Mouse (Mus musculus) mouse embryonic stem cell (cell line): Measurements from ENCODE around the gene Ndufb5.
"Not testable (repeated sequence)": the region's sequence is repeated elsewhere in the genome, so short reads cannot be mapped to it uniquely, and the experiment has no call there.

Experiments used
- in situ Hi-C, 2 experiments: fragments of 300-500 bp; cut with MboI; formaldehyde crosslinking; loops; 1 replicate in 1 of 2; 3 replicates in 1 of 2; pipeline ENCODE4 v1.14.3; 2019 to 2020; ENCODE audit warnings: low sequenced_read_pairs in 2 of 2, low pct_unique_long_range_greater_than_20kb in 1 of 2, mixed read lengths in 1 of 2; ENCODE audit not compliant: unreplicated experiment in 1 of 2

Ndufb5 gene

DNA sequence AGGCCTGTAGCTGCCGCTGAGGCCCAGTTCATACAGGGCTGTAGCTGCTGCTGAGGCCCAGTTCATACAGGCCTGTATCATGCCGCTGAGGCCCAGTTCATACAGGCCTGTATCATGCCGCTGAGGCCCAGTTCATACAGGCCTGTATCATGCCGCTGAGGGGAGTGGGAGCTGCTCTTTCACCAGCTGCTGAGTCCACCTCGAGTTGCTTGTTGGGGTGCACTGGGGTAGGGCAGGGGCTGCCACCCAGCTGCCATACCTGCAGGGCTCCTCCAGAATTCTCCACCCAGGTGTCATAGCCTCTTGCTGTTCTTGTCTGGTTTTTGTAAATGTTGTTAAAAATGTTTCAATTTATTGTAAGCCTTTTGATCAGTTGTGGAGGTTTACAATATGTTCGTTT lies 19.4 kb upstream of the Ndufb5 start:
- in situ Hi-C loops = not testable (repeated sequence)

DNA sequence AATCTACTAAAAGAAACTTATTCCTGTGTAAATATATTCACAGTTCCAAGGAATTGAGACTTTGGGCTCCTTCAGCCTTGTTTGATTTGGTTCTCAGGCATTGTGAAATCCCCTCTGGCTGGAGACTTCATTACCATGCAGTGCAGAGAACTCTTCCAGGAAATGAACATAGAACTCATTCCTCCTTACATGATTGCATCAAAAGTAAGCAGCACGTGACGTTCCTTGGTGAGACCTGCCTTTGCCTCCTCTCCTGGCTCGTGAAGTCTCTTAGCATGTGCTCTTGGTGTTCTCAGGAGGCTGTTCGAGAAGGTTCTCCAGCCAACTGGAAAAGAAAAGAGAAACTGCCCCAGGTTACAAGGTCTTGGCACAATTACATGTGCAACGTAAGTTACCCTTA lies 18.5 kb upstream of the Ndufb5 start:
- in situ Hi-C loops = no loop called here

DNA sequence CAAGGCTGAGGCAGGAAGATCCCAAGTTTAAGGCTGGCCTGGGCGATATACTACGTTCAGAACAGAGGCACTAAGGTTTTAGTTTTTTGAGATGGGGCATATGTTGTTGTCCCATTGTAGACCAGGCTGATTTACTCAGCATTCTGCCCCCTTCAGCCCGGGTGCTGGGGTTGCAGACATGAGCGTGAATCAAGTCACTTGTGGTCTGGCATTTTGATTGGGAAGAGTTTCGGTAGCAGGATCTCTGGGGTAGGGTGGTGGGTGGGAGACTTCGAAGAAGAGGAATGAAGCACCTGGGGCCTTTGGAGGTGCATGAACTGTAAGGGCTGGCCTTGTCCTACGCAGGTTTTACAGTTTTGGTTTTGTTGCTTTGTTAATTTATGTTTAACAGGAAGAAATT lies 12.6 kb upstream of the Ndufb5 start:
- in situ Hi-C loops = no loop called here

DNA sequence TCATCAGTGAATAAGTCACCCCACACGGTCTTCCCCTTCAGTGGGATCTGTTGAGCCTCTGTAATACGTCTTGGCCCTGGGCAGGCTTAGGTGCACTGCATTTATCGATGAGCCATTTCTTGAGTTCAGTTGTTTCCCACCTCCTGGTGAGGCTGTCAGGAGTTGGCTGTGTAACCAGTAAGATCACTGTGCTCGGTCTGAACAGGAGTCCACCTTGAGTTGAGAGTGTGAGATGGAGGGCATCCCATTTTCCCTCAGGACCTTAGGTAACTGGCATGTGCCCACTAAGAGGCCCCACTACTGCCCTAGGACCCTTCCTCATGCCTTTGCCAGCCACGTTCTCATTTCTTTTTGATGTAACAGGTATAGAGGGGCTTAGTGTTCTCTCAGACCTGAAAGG lies 10.8 kb upstream of the Ndufb5 start:
- in situ Hi-C loops = no loop called here

DNA sequence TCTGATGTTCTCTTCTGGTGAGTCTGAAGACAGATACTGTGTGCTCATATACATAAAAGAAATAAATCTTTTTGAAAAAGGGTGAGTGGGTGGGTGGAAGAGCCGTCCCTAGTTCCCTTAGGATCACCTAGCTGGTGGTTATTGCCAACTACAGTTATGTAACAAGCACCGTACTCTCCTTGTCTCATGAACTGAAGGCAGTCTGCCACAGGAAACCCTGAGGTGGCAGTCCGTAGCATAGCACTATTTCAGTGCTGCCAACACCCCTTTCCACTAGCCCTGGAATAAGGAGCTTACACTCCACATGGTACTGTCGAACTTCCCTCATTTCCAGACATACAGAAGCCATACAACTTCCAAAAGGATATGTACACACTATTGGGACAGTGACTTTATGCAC lies 8.9 kb upstream of the Ndufb5 start:
- in situ Hi-C loops = no loop called here

DNA sequence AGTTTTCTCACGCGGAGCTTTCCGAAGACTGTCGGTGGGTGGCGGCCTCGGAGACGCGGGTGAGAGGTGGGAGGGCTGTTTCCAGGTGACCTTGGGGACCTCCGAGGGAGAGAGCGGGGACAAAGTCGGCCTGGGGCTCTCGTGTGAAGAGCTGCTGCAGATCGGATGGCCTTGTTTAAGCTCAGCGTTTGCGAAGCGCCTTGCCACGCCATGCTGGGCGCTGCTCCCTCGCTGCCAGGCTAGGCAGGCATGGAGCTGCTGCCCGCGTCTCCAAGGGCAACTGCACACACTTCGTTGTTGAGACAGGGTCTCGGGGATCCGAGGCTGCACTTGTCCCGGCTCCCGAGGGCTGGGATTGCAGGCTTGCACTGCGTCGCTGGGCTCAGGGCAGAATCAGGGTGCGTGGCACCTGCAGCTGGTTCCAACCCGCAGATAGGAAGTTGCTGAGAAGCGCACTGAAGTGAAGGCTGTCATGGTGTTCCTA lies 424 bp downstream of the Ndufb5 start, which contains the start of gene Mrpl47:
Gene Mrpl47, minus strand, starts transcription at position 434 of the 484 bp plus-strand sequence.
- in situ Hi-C loops = no loop called here

DNA sequence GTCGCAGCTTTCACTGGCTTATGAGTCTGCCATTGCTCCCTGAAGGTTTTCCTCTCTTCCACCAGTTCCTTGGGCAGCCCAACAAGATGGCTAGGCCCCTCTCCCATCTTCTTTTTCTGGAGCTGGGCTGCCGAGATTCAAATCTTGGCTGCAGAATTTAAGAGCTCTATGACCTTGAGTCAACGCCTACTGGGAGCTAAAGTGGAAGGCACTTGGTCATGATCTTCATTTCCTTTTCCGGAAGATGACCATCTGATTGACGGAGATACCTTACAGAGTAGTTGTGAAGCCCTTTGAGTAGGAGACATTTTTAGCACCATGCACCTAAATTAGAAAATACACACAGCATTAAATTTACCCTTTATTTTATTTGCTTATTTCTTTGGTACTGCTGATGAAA lies 1.8 kb downstream of the Ndufb5 start:
- in situ Hi-C loops = no loop called here

DNA sequence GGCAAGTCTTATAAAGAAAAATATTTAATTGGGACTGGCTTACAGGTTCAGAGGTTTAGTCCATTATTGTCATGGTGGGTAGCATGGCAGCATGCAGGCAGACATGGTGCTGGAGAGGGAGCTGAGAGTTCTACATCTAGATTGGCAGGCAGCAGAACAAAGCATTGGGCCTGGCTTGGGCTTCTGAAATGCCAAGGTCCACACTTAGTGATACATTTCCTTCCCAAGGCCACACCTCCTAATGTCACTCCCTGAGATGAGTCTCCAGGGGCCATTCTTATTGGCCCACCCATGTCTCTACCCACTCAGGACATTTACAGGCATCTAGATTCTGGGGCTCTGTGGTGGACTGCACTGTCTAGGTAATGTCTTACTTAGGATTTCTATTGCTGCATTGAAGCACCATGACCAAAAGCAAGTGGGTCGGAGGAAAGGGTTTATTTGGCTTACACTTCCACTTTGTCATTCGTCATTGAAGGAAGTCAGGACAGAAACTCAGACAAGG lies 5.5 kb downstream of the Ndufb5 start:
- in situ Hi-C loops = no loop called here

DNA sequence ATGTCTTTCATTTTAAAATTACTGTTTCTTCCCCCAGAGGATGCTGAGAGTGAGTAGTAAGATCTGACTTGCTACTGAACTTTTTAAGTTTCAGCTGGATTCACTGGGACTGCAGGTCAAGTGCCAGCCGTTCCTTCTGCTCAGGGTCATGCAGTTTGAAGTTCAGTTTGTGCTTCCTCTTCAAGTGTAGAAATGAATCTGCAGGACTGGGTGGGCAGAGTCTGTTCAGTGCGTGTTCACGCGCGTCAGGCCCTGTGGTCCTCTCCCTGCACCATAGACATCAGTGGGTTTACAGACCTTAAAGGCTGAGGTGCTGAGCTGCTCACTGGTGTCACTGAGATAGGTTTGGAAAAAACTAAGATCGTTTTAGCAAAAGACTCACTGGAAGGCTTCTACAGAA lies 8.2 kb downstream of the Ndufb5 start:
- in situ Hi-C loops = no loop called here

DNA sequence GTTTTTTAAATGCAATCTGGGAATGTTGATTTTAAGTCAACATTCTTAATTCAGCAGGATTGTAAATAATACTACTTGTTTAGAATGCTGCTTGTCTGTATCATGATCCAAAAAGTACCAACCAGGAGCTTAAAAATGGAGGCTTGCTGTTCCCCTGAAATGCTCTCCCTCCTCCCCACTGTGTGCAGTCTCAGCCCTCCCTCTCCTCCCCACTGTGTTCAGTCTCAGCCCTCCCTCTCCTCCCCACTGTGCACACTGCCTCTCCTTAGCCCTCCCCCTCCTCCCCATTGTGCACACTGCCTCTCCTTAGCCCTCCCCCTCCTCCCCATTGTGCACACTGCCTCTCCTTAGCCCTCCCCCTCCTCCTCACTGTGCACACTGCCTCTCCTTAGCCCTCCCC lies 8.6 kb downstream of the Ndufb5 start:
- in situ Hi-C loops = not testable (repeated sequence)

DNA sequence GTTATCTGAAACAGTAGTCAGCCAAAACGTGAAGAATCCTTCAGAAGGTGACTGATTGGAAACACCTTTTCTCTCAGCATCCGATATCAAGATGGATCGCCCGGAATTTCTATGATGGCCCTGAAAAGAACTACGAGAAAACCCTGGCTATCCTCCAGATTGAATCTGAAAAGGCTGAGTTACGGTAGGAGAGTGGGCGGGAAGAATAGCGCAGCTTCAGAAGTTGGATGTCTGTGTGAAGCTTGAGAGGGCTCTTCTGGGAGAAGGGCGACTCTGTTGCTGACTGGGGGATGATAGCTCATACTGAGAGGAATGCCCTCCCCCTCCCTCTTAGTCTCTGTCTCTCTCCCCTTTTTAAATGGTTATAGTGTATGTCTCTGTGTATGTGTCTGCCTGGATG lies 11.6 kb downstream of the Ndufb5 start:
- in situ Hi-C loops = no loop called here

DNA sequence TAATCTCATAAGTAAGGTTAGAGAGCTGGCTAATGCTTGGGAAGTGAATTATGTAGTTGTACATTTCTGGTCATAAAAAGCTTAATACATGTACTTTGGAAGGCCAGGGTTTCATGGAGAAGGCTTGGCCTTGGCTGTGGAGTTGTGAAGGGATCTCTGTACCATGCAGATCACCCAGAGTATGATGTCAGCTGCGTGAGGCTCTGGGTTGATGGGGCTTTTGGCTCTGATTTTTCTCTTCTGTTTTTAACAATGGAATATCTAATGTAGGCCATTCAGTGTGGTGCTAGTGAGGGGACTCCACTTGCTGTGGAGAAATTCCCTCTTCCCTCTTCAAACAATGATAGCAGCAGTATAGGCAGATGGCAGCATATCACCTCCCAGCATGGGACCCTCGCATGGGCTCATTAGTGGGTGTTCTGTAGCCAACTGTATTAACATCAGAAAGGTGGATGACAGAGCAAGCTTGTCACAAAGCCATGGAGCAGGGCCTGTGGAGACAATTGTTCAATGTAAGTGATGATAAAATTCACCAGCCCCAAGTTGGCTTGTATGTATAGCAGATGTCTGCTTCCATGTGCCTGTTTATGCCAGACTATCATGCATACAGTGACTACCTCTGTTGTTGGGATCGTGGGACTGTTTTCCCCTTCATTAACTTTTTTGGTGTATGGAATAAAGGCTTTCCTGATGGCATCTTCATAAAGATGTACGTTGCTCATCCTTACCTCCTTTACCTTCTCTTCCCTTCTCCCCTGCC lies 13.2 kb downstream of the Ndufb5 start:
- in situ Hi-C loops = loop anchor here in 1 of 2 experiments (10.0 kb wide), 1 partner anchor 75 kb away; no protein-coding TSS in a partner anchor

DNA sequence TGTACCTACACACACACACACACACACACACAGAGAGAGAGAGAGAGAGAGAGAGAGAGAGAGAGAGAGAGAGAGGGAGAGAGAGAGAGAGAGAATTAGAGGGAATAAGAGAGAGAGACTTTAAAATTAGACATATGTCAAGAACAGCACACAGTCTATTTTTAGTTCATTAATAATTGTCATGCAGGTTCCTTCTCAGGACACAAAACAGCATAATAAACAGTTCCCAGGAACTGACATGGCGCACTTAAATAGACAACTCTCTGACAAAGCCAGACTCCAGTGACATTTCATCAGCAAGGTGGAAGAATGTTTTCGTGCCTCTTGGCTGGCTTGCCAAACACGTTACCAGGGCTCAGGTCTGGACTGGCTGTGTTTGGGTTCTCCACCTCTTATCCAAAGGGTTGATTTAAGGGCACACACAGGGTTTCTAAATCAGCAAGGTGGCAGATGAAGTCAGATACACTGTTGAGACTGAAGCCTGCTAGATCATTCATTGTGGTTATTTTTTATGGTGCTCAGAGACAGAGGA lies 17.7 kb downstream of the Ndufb5 start:
- in situ Hi-C loops = loop anchor here in 1 of 2 experiments (10.0 kb wide), 1 partner anchor 70 kb away; no protein-coding TSS in a partner anchor

DNA sequence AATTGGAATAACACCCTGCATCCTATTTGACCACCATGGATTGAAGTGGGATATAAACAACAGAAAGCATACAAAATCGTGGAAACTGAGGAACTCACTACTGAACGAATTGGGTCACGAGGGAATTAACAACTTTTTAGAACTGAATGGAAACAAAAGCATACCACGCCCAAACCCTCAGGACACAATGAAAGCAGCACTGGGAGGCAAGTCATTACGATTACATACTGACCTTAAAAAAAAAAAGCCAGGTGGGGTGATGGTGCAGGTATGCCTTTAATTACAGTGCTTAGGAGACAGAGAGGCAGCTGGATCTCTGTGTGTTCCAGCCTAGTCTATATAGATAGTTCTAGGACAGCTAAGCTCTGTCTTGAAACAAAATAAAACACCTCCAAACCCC lies 22.4 kb downstream of the Ndufb5 start:
- in situ Hi-C loops = loop anchor here in 1 of 2 experiments (10.0 kb wide), 1 partner anchor 66 kb away; no protein-coding TSS in a partner anchor

DNA sequence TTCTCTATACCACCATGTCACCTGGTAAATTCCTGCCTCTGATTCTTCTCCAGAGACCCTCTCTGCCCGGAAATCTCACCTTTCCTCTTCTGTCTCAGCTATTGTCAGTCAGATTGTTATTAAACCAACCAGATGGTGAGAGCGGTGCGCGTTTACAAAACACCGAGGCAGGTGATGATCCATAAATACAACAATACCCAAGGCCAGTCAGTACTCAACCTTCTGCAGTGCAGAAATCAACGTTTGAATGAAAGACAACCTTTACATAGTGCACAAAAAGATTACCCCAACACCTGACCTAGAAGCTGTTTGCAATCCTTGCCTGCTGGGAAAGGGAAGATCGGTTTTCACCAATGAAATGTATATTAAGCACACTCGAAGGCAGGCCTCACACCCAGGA lies 26.2 kb downstream of the Ndufb5 start:
- in situ Hi-C loops = no loop called here

DNA sequence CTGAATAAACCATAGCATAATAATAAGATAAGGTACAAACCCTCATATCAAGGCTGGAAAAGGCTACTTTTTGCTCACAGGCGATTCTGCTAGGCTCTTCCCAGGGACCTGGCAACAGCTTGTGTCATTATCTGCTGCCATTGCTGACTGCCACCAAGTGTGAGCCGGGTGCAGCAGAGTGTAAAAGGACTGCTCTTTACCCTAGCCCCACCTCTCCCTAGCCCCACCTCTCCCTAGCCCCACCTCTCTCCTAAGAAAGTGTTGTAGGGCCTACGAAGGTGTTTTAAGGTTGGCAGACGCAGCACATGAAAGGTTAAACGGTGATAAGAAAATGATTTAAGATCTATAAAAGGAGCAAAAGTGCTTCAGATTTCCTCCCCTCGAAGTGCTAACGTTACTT lies 27.1 kb downstream of the Ndufb5 start:
- in situ Hi-C loops = no loop called here

DNA sequence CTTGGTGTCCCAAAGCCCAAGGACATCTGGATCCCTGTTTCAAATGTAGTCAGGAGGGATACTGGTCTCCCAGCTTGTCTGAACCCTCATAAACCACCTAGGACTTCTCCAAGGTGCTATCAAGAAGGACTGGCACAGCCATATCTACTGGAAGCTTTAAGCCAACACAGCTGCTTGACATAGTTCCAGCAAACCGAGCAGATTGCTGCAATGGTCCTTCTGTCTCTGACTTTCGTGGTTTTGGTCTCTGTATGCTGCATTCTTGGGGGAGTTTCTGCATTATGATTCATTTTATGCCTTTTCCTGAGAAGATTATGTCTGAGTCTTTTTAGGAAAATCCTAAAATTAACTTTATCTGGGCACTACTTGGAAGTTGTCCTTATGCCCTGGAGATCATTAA lies 34.0 kb downstream of the Ndufb5 start:
- in situ Hi-C loops = no loop called here
